Mouse (Mus musculus) thymus, postnatal 14 days (tissue): Measurements from ENCODE around the gene Kif28.
A peak's percentile ranks its signal among the peaks of the same experiment; 100 is the strongest.
"Not testable (repeated sequence)": the region's sequence is repeated elsewhere in the genome, so short reads cannot be mapped to it uniquely, and the experiment has no call there.

Experiments
- DNase-seq: peaks from one replicate; pipeline ENCODE4 v3.0.0; 2021

Kif28 gene

GRCm38 (mm10) chr1:179689479-179689878, 55.6 kb downstream of the Kif28 start:
- no peak for DNase-seq

GRCm38 (mm10) chr1:179688914-179689313, 56.2 kb downstream of the Kif28 start:
- no peak for DNase-seq

GRCm38 (mm10) chr1:179688415-179688814, 56.7 kb downstream of the Kif28 start:
- no peak for DNase-seq

GRCm38 (mm10) chr1:179687966-179688365, 57.1 kb downstream of the Kif28 start:
- DNase-seq, result no peak

- DNase-seq, result no peak
Measured at GRCm38 (mm10) chr1:179687305-179687704, 57.8 kb downstream of the Kif28 start.

GRCm38 (mm10) chr1:179686781-179687180, 58.3 kb downstream of the Kif28 start:
- no peak for DNase-seq

- no peak for DNase-seq
Measured at GRCm38 (mm10) chr1:179686348-179686747, 58.7 kb downstream of the Kif28 start.

- not testable (repeated sequence) for DNase-seq
Measured at GRCm38 (mm10) chr1:179682753-179683152, 62.3 kb downstream of the Kif28 start.

GRCm38 (mm10) chr1:179679326-179679725, 65.7 kb downstream of the Kif28 start:
- no peak for DNase-seq

GRCm38 (mm10) chr1:179677031-179677430, 68.0 kb downstream of the Kif28 start:
- DNase-seq, result no peak

- no peak for DNase-seq
Measured at GRCm38 (mm10) chr1:179674355-179674754, 70.7 kb downstream of the Kif28 start.

GRCm38 (mm10) chr1:179668836-179669537, 76.1 kb downstream of the Kif28 start:
- no peak for DNase-seq

- peak; percentile 84 for DNase-seq
Measured at GRCm38 (mm10) chr1:179668013-179668805, 76.9 kb downstream of the Kif28 start, which contains the start of gene Sccpdh. Sccpdh (plus strand) TSS chr1:179668210.

GRCm38 (mm10) chr1:179667450-179667849, 77.6 kb downstream of the Kif28 start:
- DNase-seq, result no peak

- DNase-seq, result no peak
Measured at GRCm38 (mm10) chr1:179666971-179667370, 78.1 kb downstream of the Kif28 start.

GRCm38 (mm10) chr1:179664309-179664930, 80.7 kb downstream of the Kif28 start:
- DNase-seq, result no peak

- DNase-seq, result no peak
Measured at GRCm38 (mm10) chr1:179663065-179663464, 82.0 kb downstream of the Kif28 start.

- peak; percentile 1 for DNase-seq
Measured at GRCm38 (mm10) chr1:179651224-179651623, 93.8 kb downstream of the Kif28 start.

GRCm38 (mm10) chr1:179650284-179650683, 94.8 kb downstream of the Kif28 start:
- DNase-seq, result no peak

GRCm38 (mm10) chr1:179649324-179649723, 95.7 kb downstream of the Kif28 start:
- peak; percentile 1 for DNase-seq

GRCm38 (mm10) chr1:179648678-179649077, 96.4 kb downstream of the Kif28 start:
- DNase-seq, result not testable (repeated sequence)

- DNase-seq, result no peak
Measured at GRCm38 (mm10) chr1:179645980-179646268, 99.1 kb downstream of the Kif28 start.
